Mouse (Mus musculus) layer of hippocampus, adult 9-10 months (tissue): ENCODE measurements at regions not wholly inside any gene's neighbourhood (a gene's known extent, or its start where the extent isn't known, plus 50 kb on each side); places are given as distances from the start of the nearest gene placed in this dataset.

ENCODE experiments used
- DNase-seq: peaks from one replicate; pipeline ENCODE4 v3.0.0; 2022; ENCODE audit warnings: low spot score

GRCm38 (mm10) chr3:135971611-135972010, 146.5 kb downstream of the Slc39a8 start:
- peak; percentile 13 for DNase-seq

- peak; percentile 39 for DNase-seq
These were observed 147.3 kb downstream of the Slc39a8 start for GRCm38 (mm10) chr3:135972413-135972812.

DNA sequence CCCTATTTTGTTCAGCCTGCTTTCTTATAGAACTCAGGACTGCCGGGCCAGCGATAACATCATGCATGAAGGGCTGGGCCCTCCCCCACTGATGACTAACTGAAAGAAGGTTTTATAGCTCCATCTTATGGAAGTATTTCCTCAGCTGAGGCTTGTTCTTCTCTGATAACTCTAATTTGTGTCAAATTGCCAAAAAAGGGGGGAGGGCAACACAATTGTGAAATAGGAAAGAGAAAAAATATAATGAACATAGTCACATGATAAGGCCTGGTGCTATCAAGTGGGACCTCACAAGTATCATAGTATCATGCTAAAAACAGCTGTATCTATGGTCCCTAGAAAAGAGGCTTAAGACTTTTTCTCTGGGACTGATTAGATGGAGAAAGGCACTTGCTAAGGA, 148.2 kb downstream of the Slc39a8 start:
- no peak for DNase-seq

- DNase-seq: no peak
These were observed 148.8 kb downstream of the Slc39a8 start for GRCm38 (mm10) chr3:135973842-135974241.

DNA sequence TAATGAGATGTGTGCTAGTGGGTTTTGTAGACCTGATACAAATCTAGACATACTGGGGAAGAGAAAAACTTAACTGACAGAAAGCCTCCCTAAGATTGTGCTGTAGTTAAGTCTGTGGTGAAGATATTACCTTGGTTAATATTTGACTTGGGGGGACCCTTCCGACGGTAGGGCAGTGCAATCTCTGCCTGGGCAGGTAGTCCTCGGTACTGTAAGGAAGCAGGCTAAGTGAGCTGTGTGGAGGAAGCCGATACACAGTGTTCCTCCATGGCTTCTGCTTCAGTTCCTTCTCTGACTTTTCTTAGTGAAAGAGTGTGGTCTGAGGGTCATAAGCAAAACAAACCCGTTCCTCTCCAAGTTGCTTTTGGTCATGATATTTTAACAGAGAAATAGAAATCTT, 149.7 kb downstream of the Slc39a8 start:
- DNase-seq: no peak

DNA sequence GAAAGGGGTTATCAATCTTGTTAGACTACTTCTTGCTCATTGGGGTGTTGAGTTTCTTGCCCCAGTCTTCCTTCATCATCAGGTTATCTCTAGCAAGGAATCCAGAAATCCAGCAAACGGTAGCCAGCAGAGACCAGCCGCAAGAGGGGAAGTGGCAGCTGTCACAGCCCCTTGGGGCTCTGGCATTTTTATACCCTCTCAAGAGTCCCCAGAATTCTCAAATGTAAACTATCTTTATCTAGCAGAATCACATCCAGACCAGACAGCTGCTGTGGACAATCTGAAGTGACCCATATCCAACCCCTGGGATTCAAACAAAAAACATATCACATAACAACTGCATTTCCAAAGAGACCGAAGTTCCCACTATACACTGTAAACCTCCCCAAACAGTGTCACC, 162.1 kb downstream of the Slc39a8 start:
- no peak for DNase-seq

DNA sequence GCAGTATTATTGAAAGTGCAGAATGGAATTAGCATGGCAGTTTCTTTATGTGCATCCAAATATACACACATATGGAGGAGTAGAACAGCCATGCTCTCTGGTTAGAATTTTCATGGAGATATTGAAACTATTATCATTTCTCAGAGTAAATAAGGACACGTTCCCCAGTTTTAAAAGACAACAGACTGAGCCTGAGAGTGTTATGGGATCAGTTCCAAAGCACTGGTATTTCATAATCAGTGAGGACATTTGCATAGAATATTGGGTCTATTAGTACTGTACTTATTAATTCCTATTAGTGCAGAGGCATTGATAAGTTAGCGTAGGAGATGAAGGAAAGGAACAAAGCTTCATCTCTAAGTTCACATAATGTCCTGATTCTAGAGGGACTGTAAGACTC, 164.2 kb downstream of the Slc39a8 start:
- no peak for DNase-seq

DNA sequence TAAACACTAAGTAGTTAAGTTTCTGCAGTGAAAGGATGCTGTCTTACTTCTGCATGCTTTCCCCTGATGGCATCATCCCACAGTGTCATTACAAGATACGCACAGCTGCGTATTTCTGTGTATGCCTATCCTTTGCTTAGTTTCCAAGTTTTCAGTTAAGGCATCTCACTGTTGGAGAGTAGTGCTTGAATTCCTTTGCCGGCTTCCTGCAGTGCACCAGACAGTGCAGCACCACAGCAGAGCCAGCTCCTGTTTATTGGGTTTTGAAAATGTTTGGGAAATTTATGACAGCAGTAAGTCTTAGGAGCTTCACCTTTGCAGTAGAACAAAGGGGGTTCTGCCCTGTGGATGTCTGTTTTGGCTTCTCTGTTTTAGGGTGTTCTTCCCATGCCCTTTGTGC, 165.3 kb downstream of the Slc39a8 start:
- DNase-seq: no peak

GRCm38 (mm10) chr3:135990814-135991454, 165.9 kb downstream of the Slc39a8 start:
- no peak for DNase-seq

DNA sequence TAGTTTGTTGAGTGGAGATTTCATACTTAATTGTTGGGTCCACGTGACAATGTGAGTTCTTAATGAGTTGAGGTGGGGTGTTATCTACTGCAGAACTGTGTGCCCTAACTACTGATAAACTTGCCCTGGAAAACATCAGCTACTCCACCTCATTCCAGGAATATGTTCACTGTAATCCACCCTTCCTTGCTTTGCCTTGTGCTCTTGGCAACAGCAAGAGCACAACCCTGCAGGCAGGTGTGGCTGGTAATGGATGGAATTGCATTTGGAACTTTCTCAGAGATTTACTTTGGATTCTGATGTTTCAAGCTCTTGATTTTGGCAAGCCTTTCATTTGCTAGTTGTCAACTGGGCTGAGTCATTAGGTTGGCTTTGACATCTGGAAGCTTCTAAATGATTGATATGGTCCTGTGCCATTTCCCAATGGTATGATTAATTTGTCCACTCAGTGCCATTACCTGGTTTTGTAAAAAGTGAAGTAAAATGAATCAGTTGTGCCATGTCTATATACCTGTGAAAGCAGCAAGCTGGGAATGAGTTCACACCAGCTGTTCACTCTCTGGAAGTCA, 175.6 kb downstream of the Slc39a8 start:
- no peak for DNase-seq
